Mouse (Mus musculus) right cerebral cortex, adult 18-20 months (tissue): ENCODE measurements around the gene Pglyrp4.
"Not testable (repeated sequence)": the region's sequence is repeated elsewhere in the genome, so short reads cannot be mapped to it uniquely, and the experiment has no call there.

Source experiments
- DNase-seq: peaks from one replicate; pipeline ENCODE4 v3.0.0; 2022; ENCODE audit warnings: mixed read lengths

Pglyrp4 gene

GRCm38 (mm10) chr3:90726606-90727005, at the start of gene Pglyrp4:
Pglyrp4 (plus strand) TSS chr3:90726906.
- no peak for DNase-seq

- DNase-seq: no peak
These were observed 48.0 kb upstream of the Pglyrp4 start for GRCm38 (mm10) chr3:90678656-90679055.

DNA sequence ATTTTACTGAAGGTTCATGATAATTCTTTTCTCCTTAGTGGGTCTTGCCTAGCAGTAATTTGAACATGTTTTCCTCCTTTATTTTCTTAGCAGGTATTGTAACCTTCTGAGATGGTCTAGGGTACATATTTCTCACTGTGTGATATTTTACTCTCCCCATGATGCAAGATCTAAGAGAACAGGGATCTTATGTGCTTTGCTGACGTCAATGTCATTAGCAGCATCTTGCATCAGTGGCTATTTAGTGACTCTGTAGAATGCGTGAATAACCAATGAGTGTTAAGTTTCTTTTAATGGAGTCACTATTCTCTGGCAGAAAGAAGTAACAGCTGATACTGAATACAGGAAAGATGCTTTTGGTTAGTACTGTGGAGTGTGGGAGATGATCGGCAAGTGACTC, 42.8 kb upstream of the Pglyrp4 start:
- no peak for DNase-seq

GRCm38 (mm10) chr3:90686835-90687234, 39.9 kb upstream of the Pglyrp4 start:
- no peak for DNase-seq

DNA sequence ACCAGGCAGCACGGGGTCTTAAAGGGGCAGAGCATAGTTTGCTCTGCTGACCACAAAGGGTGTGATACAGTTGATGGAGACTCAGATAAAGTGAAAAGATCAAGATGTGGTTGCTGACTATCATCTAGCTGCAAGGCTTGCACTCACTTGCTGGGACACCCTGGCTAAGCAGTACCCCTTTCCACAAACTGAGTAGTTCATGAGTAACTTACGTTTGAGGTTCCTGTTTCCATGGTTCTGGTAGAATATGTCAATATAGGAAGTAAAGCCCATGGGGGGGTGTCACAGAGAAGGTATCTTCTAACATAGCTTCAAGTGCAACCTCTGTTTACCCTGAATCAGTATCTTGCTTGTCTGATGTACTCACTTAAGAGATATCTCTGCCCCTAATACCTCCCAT, 33.2 kb upstream of the Pglyrp4 start:
- no peak for DNase-seq

DNA sequence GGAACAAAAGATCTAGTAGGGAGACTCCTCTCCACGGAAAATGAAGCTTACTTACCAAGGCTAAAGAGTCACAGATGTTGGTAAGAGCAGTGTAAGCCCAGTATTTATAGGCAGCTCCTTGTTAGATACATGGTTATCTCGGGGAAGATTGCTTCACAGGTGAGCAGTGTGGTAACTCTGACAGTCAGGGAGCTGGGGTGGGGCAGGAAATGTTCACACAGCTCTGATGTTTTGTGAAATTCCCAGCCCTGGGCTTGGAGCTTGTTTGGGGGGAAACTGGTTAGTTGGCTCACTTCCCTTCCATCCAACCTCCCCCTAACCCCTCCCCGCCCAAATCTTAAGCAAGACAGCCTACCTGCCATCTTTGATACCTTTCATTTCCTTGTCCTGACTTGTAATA, 31.1 kb upstream of the Pglyrp4 start, which contains the start of gene S100a9:
Gene S100a9, minus strand, starts transcription at position 109 of the 400 bp plus-strand sequence.
- DNase-seq: no peak

DNA sequence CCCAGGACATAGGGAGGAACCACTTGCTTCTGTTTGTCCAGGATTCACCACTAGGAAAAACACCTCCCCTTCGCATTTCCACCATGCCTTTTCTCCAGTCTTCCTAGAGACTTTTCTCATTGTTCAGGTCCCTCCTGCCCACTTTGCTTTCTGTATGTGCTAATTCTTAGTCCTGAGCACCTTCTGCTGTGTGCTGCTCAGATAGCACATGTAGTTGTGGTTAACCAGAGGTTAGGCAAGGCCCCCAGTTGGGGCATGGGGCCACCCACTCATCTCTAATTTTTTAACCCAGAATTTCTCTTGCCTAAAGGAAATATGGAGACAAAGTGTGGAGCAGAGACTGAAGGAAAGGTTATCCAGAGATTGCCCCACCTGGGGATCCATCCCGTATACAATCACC, 24.5 kb upstream of the Pglyrp4 start:
- DNase-seq: no peak

GRCm38 (mm10) chr3:90708523-90709202, 18.0 kb upstream of the Pglyrp4 start:
- DNase-seq: peak; percentile 29

GRCm38 (mm10) chr3:90709591-90710460, 16.9 kb upstream of the Pglyrp4 start:
- DNase-seq: peak; percentile 82

- peak; percentile 2 for DNase-seq
These were observed 23.0 kb downstream of the Pglyrp4 start for GRCm38 (mm10) chr3:90749658-90750057.

GRCm38 (mm10) chr3:90777776-90778175, 51.1 kb downstream of the Pglyrp4 start, which contains the start of gene Gm5849:
Gm5849 (minus strand) TSS chr3:90777876.
- not testable (repeated sequence) for DNase-seq
